Mouse (Mus musculus) frontal cortex, postnatal 25 days (tissue): ENCODE results near the gene Vps16.

Source experiments
- DNase-seq, 2 experiments: peaks; one replicate each; pipeline ENCODE4 v3.0.0; 2022; ENCODE audit warnings: low spot score in 2 of 2

Vps16 gene

DNA sequence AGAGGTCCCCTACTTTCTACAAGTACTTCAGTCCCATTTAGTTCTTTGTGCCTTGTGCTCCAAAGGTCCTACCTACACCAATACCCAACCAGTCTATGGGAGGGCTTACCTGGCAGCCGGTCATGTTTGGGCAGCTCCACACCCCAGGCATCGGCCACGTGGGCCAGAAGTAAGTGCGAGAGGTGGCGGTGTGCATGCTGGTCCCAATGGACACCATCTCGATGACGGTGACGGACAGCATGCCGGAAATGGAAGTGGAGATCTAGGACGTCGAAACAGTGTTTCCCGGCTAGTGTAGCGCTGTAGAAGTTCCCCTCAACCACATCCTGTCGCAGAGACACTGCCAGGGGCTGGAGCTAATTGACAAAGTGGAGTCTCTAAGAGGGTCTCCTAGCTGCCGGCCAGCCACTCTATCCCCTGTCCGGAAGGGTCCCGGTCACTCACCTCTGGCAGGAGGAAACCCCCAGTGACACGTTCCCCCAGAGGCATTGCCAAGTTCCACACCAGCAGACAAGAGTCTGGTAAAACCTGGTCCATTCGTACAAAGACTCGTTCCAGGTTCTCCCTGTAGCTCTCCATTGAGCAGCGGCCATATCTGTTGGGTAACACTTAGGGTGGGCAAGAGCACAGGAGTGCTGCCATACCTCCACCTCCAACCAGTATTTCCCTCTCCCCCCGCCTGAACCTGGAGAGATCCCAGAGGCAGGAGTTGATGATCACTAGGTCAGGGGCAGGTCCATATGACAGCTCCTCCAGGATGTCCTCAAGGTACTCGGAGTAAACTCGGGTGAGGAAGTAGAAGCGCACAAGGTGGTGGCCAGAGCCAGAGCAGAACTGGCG is 2.1 kb upstream of the Vps16 start:
- DNase-seq: no peak

DNA sequence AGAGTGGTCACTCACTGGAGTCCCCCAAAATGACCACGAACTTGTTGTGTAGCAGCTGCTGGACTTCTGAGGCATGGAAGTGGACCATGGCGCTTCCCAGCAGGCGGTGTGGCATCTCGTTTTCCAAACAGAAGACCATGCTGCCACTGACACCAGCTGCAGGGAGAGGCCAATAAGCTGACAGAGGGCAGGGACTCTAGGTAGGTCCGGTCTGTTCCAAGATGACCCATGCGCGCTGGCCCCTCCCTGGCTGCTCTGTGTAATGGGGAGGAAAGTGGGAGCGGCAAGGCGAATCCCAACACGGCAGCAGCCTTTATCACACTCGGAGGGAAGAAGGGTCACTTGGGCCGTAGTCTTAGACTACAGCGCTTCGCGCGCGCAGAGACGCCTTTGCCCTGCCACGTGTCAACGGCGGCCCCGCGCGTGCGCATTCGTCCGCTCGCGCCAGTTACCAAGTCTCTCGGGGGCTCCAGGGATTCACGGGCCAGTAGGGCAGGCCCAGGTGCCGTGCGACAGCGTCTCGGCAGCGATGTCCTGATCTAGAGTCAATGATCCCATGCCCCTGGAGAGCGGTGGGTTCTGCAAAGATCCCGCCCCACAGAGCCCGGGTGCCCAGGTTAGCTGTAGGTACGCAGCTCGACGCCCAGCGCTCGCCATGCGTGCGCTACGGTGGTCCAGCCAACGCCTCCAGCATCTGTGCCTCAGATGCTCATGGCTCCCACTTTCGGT is 578 bp upstream of the Vps16 start:
- DNase-seq: peak; percentile 71 to 73

DNA sequence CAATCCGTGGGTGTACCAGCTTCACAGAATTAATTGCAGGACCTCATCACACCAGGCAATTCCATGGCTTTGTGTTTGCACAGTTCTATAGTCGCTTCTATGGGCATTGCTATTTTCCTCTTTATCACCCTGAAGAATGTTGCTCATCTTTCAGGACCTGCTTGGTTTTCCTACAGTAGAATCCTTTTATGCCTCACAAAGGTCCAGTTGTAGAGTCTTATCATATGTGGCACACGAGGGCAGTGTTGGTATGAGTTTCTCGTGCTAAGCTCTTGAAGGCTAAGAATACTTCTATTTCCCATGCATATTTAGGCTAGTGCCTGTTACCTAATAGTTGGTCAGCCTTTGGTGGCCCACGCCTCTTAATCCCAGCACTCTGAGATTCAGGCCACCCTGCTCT is 973 bp downstream of the Vps16 start:
- no peak for DNase-seq

DNA sequence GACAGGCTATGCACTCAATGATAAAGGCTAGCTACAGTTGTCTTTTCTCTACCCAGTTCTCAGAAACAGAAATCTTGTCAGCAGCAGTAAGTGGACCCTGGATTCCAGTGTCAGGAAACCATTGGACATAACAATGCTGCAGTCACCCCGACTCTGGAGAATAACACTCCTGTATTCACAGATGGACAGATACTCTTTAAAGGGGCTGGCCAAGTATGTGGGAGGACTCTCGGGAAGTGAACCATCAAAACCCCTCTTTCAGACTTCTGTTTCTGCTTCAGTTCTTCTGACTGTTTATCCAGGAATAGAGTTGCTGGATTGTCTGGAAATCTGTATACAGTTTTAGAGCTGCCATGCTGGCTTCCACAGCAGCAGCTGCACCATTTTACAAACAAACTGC is 5.7 kb downstream of the Vps16 start:
- no peak for DNase-seq

DNA sequence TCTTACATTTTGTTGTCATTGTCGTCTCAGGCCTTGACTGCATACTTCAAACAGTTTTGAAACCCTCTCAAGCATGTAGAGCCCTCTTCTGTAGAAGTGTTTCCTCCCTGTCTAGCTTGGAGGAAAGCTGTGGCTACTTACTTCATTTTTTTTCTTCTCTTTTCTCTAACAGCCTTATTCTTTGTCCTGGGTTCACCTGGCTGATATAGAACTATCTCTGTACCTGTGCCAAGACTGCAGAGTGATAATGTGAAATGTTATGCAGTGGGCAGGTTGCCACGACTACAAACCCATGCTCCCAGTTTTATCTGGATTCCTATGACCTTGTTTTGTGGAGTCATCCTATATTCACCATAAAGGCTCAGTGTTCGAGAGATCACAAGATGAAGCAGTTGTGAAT is 6.3 kb downstream of the Vps16 start:
- DNase-seq: no peak

DNA sequence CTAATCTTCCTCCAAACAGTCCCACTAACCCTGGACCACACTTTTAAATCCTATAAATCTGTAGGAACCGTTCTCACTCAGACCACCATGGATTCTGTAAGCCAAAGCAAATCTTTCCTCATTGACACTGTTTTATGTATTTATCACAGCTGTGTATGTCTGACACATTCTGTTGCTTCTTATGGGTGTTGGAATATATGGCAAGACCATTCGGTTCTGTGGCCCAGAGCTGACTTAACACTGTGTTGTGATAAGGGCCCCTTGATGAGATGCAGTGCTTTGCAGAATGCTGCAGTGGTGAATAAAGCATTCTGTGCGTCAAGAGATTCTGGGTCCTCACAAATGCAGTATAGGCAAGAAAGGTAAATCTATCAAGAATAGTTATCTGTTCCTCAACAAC is 8.0 kb downstream of the Vps16 start:
- no peak for DNase-seq

DNA sequence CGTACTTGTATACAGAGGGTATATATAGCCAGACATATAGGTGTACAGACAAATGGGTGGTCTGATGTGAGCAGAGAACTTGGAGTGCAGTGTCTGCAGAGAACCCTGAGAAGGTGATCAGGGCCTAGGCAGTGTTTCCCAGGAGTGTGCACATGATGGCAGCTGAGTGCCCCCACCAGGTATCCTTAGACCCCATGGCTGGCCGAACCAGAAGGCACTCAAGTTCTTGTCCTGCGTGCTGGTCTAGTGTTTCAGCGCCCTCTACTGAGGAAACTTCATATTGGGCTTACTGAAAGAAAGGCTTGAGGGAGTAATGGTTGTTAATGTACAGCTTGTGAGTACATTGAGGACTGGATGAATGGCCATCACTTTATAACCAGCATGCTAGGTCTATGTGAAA is 9.0 kb downstream of the Vps16 start:
- DNase-seq: no peak

DNA sequence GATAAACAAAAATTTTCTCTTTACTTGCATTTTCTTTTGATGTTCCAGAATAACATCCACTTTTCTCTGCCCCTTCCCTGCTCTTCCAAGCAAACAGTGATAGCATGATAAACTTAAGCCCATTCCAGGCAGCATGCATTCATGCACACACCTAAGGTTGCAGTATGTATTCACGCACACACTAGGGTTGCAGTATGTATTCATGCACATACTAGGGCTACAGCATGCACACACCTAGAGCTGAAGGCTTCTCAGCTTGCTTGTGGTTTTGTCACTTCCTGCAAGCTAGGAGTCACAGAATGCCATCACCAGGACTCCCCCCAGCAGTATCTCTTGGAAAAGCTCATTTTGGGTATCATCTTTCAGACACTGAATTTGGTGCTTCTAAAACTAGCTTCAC is 12.6 kb downstream of the Vps16 start:
- no peak for DNase-seq

DNA sequence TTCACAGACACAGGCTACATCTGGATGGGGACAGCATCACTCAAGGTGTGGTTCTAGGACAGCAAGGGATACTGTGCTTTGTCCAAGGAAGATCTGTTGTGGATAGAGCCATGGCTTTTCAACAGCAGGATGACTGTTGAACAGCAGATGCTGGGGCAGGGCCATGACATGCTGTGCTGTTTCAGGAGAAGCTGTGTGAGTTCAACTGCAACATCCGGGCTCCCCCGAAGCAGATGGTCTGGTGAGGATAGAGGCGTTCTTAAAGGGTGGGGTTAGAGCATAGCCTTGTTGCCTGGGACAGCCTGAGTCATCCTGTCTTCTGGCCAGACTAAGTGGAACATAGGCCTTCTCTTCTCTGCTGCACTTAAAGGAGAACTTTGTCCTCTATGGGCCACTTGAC is 14.7 kb downstream of the Vps16 start:
- no peak for DNase-seq

DNA sequence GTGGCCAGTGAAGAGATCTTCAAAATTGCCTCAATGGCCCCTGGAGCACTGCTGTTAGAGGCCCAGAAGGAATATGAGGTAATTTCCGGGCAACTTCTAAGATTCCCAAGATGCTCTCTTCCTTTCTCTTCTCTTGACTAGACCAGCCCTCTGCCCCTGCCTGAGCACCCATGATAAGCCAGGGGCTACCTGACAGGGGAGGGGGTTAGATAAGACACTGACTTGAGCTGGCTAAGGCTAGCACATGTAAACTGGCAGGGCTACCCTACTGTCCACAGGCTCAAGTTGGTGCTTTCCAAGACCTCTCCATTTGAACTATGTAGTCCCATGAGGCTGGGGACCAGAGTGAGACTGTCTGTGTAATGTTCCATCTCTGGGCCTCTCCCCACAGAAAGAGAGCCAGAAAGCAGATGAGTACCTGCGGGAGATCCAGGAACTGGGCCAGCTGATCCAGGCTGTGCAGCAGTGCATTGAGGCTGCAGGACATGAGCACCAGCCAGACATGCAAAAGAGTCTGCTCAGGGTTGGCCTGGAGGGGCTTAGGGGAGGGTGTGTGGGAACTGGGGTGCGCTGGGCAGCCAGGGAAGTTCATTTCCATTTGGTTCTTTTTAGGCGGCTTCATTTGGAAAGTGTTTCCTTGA is 15.8 kb downstream of the Vps16 start:
- DNase-seq: no peak

DNA sequence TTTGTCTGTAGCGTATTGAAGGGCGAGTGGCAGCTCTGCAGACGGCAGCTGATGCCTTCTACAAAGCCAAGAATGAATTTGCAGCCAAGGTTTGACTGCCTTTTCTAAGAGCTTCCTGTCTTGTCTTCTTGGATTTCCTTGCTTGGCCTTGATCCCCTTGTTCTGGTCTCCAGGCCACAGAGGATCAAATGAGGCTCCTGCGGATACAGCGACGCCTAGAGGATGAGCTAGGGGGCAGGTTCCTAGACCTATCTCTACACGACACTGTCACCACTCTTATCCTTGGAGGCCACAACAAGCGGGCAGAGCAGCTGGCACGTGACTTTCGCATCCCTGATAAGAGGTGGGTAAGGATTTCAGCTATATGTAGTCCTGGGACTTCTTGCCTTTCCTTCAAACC is 18.0 kb downstream of the Vps16 start:
- no peak for DNase-seq

DNA sequence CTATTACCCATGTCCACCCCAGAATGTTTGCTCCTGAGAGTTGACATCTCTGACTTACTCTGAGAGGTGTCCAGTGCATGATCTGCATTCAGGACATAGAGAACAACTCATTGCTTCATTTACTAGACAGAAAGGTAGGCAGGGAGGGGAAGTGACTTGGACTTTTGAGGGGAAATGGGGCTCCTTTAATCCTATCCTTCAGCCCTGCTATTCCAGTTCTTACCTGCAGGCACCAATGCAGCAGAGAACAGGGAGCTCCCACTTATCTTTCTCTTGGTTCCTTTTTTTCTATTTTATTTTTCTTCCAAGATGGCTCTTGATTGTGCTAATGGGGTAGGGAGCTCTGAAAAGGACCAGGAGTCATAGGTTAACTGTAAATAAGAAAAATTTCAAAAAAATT is 24.3 kb downstream of the Vps16 start:
- no peak for DNase-seq

DNA sequence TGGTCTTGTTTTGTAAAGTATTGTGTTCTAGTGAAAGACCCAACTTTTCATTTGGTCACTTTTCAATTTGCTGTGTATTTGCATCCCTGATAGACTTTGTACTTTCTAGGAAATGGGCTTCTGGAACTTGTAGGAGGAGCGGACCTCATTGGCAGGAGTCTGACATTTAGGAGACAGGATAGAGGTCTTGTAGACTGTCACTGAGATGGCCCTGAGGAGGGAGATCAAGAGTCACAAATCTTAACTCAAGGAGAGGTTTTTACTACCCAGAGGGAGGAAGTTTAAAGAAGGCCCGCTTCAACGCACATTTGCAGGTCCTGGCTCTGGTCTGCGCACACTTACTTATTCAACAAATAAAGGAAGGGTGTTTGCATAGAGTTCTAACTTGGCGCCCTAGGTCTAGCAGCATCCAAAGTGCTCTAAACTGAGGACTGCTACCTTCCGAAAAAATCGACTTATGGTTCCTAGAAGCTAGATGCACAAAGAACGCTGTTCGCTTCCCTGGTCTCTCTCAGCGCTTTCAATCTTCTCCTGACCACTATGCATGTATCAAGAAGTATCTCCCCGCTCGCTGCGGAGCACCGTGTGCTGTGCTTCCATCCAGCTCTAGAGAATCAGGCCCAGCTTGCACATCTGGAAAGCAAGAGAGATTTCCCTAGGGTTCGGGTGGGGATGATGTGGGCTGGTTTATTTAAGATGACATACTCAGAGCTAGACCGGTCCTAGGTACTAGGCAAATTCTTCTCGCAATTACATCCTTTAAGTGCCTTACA is 25.1 kb downstream of the Vps16 start:
- no peak for DNase-seq

DNA sequence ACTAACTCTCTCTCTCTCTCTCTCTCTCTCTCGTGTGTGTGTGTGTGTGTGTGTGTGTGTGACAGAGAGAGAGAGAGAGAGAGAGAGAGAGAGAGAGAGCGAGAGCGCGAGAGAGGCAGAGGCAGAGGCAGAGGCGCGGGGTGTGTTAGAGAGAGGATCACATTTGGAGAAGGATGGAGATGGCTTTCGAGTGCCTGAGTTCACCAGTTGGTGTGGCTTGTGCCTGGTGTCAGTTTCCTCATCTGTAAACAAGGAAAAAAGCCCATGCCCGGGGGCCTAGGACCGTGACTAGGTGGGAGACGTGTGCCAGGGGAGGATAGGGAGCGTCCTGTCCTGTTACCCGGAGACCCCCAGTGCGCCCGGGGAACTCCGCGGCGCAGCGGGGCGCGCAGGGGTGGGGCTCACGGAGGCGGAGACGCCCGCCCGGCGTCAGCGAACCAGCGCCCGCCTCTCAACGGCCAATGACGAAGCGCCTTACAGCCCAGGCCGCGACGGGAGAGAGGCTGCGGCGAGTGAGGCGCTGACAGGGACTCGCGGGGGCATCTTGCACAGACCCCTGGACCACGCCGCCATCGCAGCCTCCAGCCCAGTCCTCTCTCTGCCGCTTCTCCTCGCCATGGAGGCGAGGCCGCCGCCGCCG is 25.8 kb downstream of the Vps16 start, which contains the start of gene Ptpra:
Gene Ptpra, plus strand, starts transcription at position 485 of the 640 bp plus-strand sequence.
- peak; percentile 81 to 82 for DNase-seq

DNA sequence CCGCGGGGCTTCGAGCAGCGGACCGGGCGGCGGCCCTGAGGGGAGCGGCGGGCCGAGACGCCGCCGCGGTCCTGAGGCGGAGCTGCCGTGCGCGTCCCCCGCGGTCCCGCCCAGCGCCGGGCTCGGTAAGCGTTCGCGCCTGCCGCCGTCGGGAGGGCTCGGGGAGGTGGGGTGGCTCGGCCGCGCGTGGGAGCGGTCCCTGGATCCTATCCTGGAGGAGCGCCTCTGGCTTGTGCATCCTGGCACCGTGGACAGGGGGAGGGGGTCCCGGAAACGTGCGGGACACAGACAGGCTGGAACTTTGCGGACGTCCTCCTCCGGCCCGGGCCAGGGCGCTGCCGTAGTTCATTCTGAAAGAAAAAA is 26.3 kb downstream of the Vps16 start:
- peak; percentile 47 to 54 for DNase-seq

DNA sequence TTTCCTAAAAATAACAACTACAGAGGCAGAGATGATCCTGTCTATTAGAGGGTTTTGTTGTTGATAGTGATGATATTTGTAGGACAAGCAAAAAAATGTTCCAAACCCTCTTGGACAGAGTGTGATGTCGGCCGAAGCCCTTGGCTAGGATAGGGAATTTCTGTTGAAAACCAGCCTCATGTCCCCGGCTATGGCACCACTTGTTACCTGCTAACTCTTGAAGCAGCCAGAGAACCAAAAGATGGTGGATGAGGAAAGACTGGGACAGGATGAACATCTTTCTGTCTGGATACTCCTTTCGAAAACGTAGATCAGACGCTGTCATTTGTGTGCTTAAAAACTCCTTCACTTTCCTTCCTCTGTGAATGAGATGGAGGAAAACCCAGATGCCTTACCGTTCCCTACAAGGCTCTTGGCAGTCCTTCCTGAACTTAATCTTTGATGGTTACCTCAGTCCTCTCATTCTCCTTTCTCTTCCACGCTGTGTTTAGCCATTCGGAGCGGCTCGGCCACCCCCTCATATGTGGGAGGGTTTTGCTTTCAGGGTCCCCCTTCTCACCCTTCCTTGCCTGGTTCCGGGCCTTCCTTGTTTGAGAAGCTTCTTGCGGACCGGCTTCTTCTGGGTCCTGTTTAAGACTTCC is 27.1 kb downstream of the Vps16 start:
- no peak for DNase-seq

DNA sequence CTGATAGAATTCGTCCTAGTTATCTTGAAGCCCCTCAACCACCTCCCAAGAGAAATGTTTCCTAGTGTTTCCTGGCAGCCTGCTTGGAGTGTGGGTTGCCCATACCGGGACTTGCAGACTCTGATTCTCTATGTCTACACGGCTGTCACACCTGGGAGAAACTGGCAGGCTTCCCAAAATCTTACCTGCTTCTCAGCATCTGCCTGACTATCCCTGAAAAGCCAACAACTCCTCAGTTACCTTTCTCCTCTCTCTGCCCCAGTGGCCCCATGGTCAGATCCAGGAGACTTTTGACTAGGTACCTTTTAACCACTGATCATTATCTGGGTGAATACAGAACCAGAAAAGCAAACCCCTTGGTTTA is 27.6 kb downstream of the Vps16 start:
- DNase-seq: no peak

DNA sequence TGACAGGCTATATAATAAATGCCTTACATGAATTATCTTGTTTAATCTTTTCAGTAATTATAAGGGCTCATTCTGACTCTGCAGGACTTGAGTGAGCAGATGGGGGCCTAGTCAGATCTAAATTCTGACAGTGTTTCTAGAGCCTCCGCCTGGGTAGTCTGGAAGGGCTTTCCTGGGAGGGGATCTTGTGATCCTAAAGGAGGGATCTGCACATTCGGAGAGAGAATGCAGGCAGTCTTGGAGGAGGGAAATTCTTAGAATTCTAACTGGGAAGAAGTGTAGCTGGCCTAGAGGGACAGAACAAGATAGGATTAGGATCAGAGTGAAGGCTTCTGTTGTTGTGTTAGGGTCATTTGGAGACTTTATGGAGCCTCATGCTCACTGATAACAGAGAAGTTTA is 28.1 kb downstream of the Vps16 start:
- no peak for DNase-seq

DNA sequence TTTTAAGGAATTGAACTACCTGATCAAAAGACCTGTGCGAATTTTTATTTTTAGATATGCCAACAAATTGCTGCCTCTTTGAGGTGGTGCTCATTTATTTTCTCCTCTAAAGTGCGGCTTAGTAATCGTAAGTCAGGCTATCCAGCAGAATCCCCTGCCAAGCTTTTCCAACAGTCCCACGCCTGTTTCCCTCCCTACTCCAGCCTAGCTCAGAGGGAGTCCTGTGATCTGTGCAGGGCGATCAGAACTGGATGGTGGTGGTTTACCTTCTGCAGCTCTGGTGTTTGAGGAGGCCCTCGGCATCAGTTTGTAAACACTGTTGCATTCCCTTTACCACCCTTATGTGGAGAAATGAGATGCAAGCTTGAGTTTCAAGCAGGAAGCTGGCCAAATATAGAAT is 29.3 kb downstream of the Vps16 start:
- DNase-seq: no peak

DNA sequence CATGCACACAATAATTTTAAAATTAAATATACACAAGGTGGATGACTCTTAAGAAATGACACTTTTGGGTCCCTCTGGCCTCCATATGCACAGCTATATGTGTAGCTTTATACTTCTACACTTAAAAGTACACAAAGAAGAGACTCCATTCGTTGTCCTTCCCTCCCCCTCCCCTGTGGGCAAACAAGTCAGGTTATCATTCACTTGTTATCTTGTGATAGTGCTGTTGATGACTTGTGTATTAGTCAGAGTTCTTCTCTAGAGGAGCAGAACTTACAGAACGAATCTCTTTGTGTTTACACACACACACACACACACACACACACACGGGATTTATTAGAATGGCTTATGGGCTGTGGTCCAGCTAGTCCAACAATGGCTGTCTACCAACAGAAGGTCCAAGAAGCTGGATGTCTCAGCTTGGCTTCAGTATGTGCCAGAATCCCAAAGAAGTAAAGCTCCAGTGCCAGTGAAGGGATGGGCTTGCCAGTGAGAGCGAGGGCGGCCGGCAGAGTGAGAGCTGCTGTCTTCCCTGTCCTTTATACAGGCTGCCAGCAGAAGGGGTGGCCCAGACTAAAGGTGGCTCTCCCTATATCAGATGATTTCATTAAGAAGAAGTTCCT is 30.7 kb downstream of the Vps16 start:
- DNase-seq: no peak

DNA sequence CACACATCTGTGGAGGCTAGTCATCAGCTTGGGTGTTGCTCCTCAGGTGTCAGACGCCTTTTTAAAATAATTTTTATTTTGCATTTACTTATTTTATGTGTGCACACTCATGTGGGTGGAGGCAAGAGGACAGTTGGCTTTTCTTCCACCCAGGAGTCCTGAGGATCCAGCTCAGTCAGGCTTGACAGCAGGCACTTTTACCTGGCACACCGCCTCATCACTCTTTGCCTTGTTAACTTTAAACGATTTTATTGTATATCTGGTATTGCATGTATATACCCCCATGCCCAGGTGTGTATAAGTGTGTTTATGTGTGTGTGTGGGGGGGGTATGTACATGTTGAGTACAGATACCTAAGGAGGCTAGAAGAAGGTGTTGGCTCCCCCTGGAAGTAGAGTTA is 33.7 kb downstream of the Vps16 start:
- DNase-seq: no peak
